Mouse (Mus musculus): ENCODE data around the gene Gm364.

DNA sequence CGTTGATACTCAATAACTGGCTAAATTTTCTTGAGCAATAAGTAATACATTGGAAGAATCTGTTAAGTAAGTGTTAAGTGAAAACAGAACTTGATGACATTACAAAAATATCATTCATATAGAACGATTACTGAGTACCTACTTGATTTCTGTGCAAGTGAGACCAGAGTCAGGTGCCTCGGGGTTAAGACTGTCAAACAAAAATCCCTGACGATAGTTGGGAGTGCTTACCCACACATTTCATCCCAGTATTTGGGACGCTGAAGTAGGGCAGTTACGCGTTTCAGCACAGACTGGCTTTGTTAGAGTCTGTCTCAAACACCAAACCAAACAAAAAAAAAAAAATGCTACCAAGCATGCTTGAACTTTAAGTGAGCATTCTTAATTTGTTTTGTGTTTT lies 15.5 kb upstream of the Gm364 start:
- TF ChIP-seq POLR2A (IDR thresholded peaks at IDR 0.05; ENCODE audit: insufficient read depth, low read depth, low read length) (no peak), CTCF (IDR thresholded peaks at IDR 0.05; ENCODE audit: insufficient read depth, low read depth, low read length) (no peak)

Measured in olfactory bulb, adult 2 months (tissue).